Mouse (Mus musculus) CH12.LX (cell line): Measurements from ENCODE around the gene Nfic.

Experiments used
- CTCF ChIP-seq, 2 experiments: IDR thresholded peaks in 1 of 2; conservative IDR thresholded peaks in 1 of 2; 2 replicates each; pipeline ENCODE4 v1.5.1; 2011 to 2012; ENCODE audit warnings: low read depth in 2 of 2, low read length in 2 of 2, improper control_type of control experiment in 1 of 2, inconsistent platforms in 1 of 2, mild to moderate bottlenecking in 1 of 2, moderate library complexity in 1 of 2
- EP300 ChIP-seq: IDR thresholded peaks from 2 replicates; pipeline ENCODE4 v1.6.1; 2011; ENCODE audit warnings: low read length, improper control_type of control experiment
- NRF1 ChIP-seq: IDR thresholded peaks from 2 replicates; pipeline ENCODE4 v1.6.1; 2014; ENCODE audit warnings: low read depth, mild to moderate bottlenecking, inconsistent platforms, low read length, improper control_type of control experiment, moderate library complexity
- PAX5 ChIP-seq: IDR thresholded peaks from 2 replicates; pipeline ENCODE4 v1.6.1; 2012; ENCODE audit warnings: low read length, inconsistent platforms, mixed read lengths
- POLR2A ChIP-seq: IDR thresholded peaks from 2 replicates; pipeline ENCODE4 v1.6.1; 2011; ENCODE audit warnings: low read depth, mild to moderate bottlenecking, improper control_type of control experiment, low read length
- TCF12 ChIP-seq: IDR thresholded peaks from 2 replicates; pipeline ENCODE4 v1.6.1; 2014; ENCODE audit warnings: low read depth, mild to moderate bottlenecking, inconsistent platforms, low read length, improper control_type of control experiment
- UBTF ChIP-seq: IDR thresholded peaks from 2 replicates; pipeline ENCODE4 v1.6.1; 2012; ENCODE audit warnings: low read depth, mild to moderate bottlenecking, inconsistent platforms, low read length, improper control_type of control experiment, moderate library complexity
- USF2 ChIP-seq: conservative IDR thresholded peaks from 2 replicates; pipeline ENCODE4 v1.6.1; 2011; ENCODE audit warnings: low read depth, low read length, improper control_type of control experiment

DNA sequence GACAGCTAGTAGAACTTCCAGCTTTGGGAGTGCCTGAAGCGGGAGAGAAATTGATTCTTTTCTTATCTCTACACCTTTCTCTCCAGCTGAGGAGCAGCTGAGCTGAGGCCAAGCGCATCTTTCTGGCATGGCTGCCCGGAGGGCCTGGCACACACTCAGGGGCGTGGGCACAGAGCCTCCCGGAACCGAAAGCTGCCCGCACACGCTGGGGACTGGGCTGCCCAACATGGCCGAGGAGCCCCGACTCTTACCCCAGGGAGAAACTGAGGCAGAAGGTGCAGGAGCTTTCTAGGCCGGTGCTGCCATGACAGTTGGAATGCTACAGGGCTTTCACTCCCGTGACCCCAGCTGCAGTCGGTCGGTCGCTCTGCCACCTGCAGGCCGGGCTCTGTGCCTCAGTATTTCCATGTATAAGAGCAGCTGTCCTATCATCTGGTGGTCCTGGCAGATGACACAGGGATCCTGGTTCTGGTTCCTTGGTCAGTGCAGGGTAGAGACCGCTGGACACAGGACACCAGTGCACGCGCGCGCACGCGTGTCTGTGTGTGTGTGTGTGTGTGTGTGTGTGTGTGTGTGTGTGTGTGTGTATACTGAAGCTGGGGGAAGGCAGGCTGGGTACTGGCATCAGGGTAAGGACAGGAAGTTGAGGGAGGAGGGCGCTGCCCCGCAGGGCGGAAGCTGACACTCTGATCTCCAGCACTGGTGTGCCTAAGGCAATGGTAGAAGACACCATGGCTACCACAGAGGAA, 21.7 kb downstream of the Nfic start:
- TF ChIP-seq EP300 (no peak), POLR2A (no peak), NRF1 (no peak), UBTF (no peak), TCF12 (no peak), CTCF (conservative IDR thresholded peaks at IDR 0.05 in 1 of 2, IDR thresholded peaks at IDR 0.05 in 1 of 2; ENCODE audit: low read depth in 2 of 2, low read length in 2 of 2) (no peak), USF2 (no peak), PAX5 (no peak)
